Mouse (Mus musculus) CH12.LX (cell line): ENCODE data around the gene Ccdc194. TPM values are rescaled to one million over a fixed set of nuclear protein-coding genes. Genes with fewer than 3 reads are reported as not detected.

Source experiments
- DNase-seq: peaks from one replicate; pipeline ENCODE4 v3.0.0-alpha.2; 2013; ENCODE audit errors: extremely low read depth
- H3K27ac ChIP-seq: 2 replicates; pipeline ENCODE4 v1.5.1; 2012; ENCODE audit warnings: low read depth, mild to moderate bottlenecking, control low read depth, moderate library complexity; ENCODE audit not compliant: insufficient read depth
- H3K27me3 ChIP-seq: replicated peaks from 2 replicates; pipeline ENCODE3; 2012; ENCODE audit warnings: inconsistent platforms
- H3K36me3 ChIP-seq, 2 experiments: replicated peaks in 1 of 2; 2 replicates each; pipeline versions ENCODE3 to v1.6.1; 2012; ENCODE audit warnings: inconsistent platforms in 1 of 2, low read length in 1 of 2, mild to moderate bottlenecking in 1 of 2, mixed read lengths in 1 of 2, moderate library complexity in 1 of 2; ENCODE audit not compliant: control insufficient read depth in 1 of 2, insufficient read depth in 1 of 2
- H3K4me1 ChIP-seq, 2 experiments: 2 replicates each; pipeline ENCODE4 v1.6.1; 2012; ENCODE audit warnings: inconsistent platforms in 1 of 2, moderate library complexity in 1 of 2; ENCODE audit not compliant: insufficient read depth in 2 of 2, control insufficient read depth in 1 of 2
- H3K4me2 ChIP-seq: 2 replicates; pipeline ENCODE4 v1.6.1; 2012; ENCODE audit warnings: low read depth, mild to moderate bottlenecking, control low read depth; ENCODE audit not compliant: poor library complexity, insufficient read depth, severe bottlenecking
- H3K4me3 ChIP-seq, 3 experiments: fragments of 150-350 bp in 1 of 3; sonication (generic) in 1 of 3; replicated peaks in 1 of 3; 2 replicates each; pipeline versions ENCODE3 to v1.5.1; 2011 to 2012; ENCODE audit warnings: low read depth in 2 of 3, low read length in 2 of 3, mild to moderate bottlenecking in 2 of 3, moderate library complexity in 2 of 3, control low read depth in 1 of 3, improper control_type of control experiment in 1 of 3, inconsistent platforms in 1 of 3, mixed read lengths in 1 of 3; ENCODE audit not compliant: poor library complexity in 1 of 3
- H3K79me2 ChIP-seq: replicated peaks from 2 replicates; pipeline ENCODE4 v1.6.1; 2012; ENCODE audit warnings: mild to moderate bottlenecking, moderate library complexity; ENCODE audit not compliant: control insufficient read depth, poor library complexity, insufficient read depth, severe bottlenecking; ENCODE audit errors: extremely low read depth
- H3K9ac ChIP-seq: 2 replicates; pipeline ENCODE4 v1.6.1; 2012; ENCODE audit warnings: low read depth, mild to moderate bottlenecking, control low read depth, moderate library complexity; ENCODE audit not compliant: insufficient read depth
- H3K9me3 ChIP-seq: replicated peaks from 2 replicates; pipeline ENCODE3; 2012; ENCODE audit warnings: low read length, inconsistent platforms, mixed read lengths
- BHLHE40 ChIP-seq: IDR thresholded peaks from 2 replicates; pipeline ENCODE4 v1.6.1; 2011; ENCODE audit warnings: mild to moderate bottlenecking, low read depth, low read length, improper control_type of control experiment
- CTCF ChIP-seq, 2 experiments: IDR thresholded peaks in 1 of 2; conservative IDR thresholded peaks in 1 of 2; 2 replicates each; pipeline ENCODE4 v1.5.1; 2011 to 2012; ENCODE audit warnings: low read depth in 2 of 2, low read length in 2 of 2, improper control_type of control experiment in 1 of 2, inconsistent platforms in 1 of 2, mild to moderate bottlenecking in 1 of 2, moderate library complexity in 1 of 2
- MAFK ChIP-seq: IDR thresholded peaks from 2 replicates; pipeline ENCODE4 v1.6.1; 2011; ENCODE audit warnings: low read length, improper control_type of control experiment; ENCODE audit not compliant: insufficient replicate concordance
- MEF2A ChIP-seq: IDR thresholded peaks from 2 replicates; pipeline ENCODE4 v1.6.1; 2014; ENCODE audit warnings: low read depth, mild to moderate bottlenecking, inconsistent platforms, low read length, improper control_type of control experiment, borderline replicate concordance
- MYC ChIP-seq: IDR thresholded peaks from 2 replicates; pipeline ENCODE4 v1.6.1; 2011; ENCODE audit warnings: low read depth, mild to moderate bottlenecking, improper control_type of control experiment, low read length
- NELFE ChIP-seq: IDR thresholded peaks from 2 replicates; pipeline ENCODE4 v1.6.1; 2011; ENCODE audit warnings: low read depth, low read length, improper control_type of control experiment
- NRF1 ChIP-seq: IDR thresholded peaks from 2 replicates; pipeline ENCODE4 v1.6.1; 2014; ENCODE audit warnings: low read depth, mild to moderate bottlenecking, inconsistent platforms, low read length, improper control_type of control experiment, moderate library complexity
- POLR2A ChIP-seq: IDR thresholded peaks from 2 replicates; pipeline ENCODE4 v1.6.1; 2011; ENCODE audit warnings: low read depth, mild to moderate bottlenecking, improper control_type of control experiment, low read length
- RAD21 ChIP-seq: IDR thresholded peaks from 2 replicates; pipeline ENCODE4 v1.6.1; 2011; ENCODE audit warnings: low read depth, mild to moderate bottlenecking, low read length, improper control_type of control experiment, moderate library complexity
- RCOR1 ChIP-seq: conservative IDR thresholded peaks from 2 replicates; pipeline ENCODE4 v1.6.1; 2012; ENCODE audit warnings: low read depth, mild to moderate bottlenecking, inconsistent platforms, low read length, improper control_type of control experiment
- SIN3A ChIP-seq: IDR thresholded peaks from 2 replicates; pipeline ENCODE4 v1.6.1; 2012; ENCODE audit warnings: low read length, improper control_type of control experiment, inconsistent platforms
- SMC3 ChIP-seq: IDR thresholded peaks from 2 replicates; pipeline ENCODE4 v1.6.1; 2011; ENCODE audit warnings: low read depth, low read length, improper control_type of control experiment
- TCF12 ChIP-seq: IDR thresholded peaks from 2 replicates; pipeline ENCODE4 v1.6.1; 2014; ENCODE audit warnings: low read depth, mild to moderate bottlenecking, inconsistent platforms, low read length, improper control_type of control experiment
- ZC3H11A ChIP-seq: IDR thresholded peaks from 2 replicates; pipeline ENCODE4 v1.6.1; 2012; ENCODE audit warnings: low read depth, mild to moderate bottlenecking, inconsistent platforms, low read length, improper control_type of control experiment
- ZNF384 ChIP-seq: IDR thresholded peaks from 2 replicates; pipeline ENCODE4 v1.6.1; 2012; ENCODE audit warnings: low read depth, low read length, improper control_type of control experiment, inconsistent platforms
- dilution Hi-C: fragments of 300-500 bp; cut with MboI; formaldehyde crosslinking; loops from 2 replicates; pipeline ENCODE4 v1.14.3; 2020; ENCODE audit warnings: low sequenced_read_pairs; ENCODE audit not compliant: extremely low pct_unique_long_range_greater_than_20kb, extremely low pct_ligation_motif_present
- in situ Hi-C: fragments of 300-500 bp; cut with MboI; formaldehyde crosslinking; loops from 3 replicates; pipeline ENCODE4 v1.14.3; 2019; ENCODE audit warnings: low sequenced_read_pairs, low pct_ligation_motif_present, low pct_unique_long_range_greater_than_20kb, mixed read lengths
- polyA plus RNA-seq: library from polyadenylated mRNA; unstranded; fragments of >175 nt; gene quantifications from 2 replicates; pipeline ENCODE4 v1.2.1, GENCODE M21; 2012; ENCODE audit warnings: low read depth; ENCODE audit not compliant: insufficient read length
- total RNA-seq, 2 experiments: library from RNA; depleted of rRNA; stranded (reverse); fragments of 300-350 nt in 1 of 2; fragments of >200 nt in 1 of 2; gene quantifications; 2 replicates each; pipeline ENCODE4 v1.2.3; 2012 to 2014

Ccdc194 gene
- total and polyA plus RNA-seq, 3 experiments, result not detected

DNA sequence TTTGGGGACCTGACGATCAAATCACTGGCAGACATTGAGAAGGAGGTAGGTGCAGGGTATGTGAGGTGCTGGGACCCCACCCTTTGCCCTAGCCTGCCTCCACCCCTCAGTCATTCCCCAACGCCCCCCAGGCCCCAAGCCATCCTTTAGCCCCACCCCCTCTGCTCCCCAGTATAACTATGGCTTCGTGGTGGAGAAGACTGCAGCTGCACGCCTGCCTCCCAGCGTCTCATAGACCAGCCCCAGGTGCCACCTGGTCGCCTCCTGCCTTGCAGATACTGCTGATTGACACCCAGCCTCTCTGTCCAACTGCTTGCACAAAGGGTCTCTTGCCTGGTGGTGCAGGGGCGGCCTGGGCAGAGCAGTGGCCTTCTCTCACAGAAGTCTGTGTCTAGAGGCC is 22.1 kb upstream of the Ccdc194 start:
- Histone ChIP-seq H3K79me2 (peaks cover 17% of the 10 kb centered on the region), H3K27ac (no peak overlapping the region), H3K27me3 (no peaks in the 10 kb centered on the region), H3K4me2 (no peak overlapping the region), H3K36me3 (peaks cover 35 to 55% of the 10 kb centered on the region in 2 experiments), H3K9me3 (no peaks in the 10 kb centered on the region), H3K4me3 (no peak overlapping the region), H3K9ac (no peak overlapping the region), H3K4me1 (peaks cover 9% of the 10 kb centered on the region in 2 experiments; a peak in 3 of 4 replicates)
- no peak for TF ChIP-seq NRF1
- in situ Hi-C loops (no loop called here), dilution Hi-C loops (no loop called here)
- no peak for DNase-seq

GRCm38 (mm10) chr8:71545053-71545452 is 19.5 kb upstream of the Ccdc194 start:
- no peak for TF ChIP-seq MEF2A
- TF ChIP-seq TCF12, result no peak
- no peak for TF ChIP-seq MYC
- TF ChIP-seq POLR2A, result no peak
- TF ChIP-seq RAD21, result no peak
- TF ChIP-seq RCOR1, result no peak
- no peak for TF ChIP-seq NELFE
- TF ChIP-seq MAFK, result no peak
- no peak for TF ChIP-seq CTCF (conservative IDR thresholded peaks at IDR 0.05 in 1 of 2, IDR thresholded peaks at IDR 0.05 in 1 of 2; ENCODE audit: low read depth in 2 of 2, low read length in 2 of 2)
- no peak for TF ChIP-seq SMC3
- no peak for TF ChIP-seq ZC3H11A
- no peak for TF ChIP-seq SIN3A
- no peaks in the 10 kb centered on the region for H3K27me3 ChIP-seq
- H3K9me3 ChIP-seq, result no peaks in the 10 kb centered on the region
- dilution Hi-C loops (no loop called here), in situ Hi-C loops (no loop called here)
- no peak overlapping the region for H3K9ac ChIP-seq
- no peak for DNase-seq
- H3K4me3 ChIP-seq, result no peak overlapping the region
- peaks cover 9 to 22% of the 10 kb centered on the region in 2 experiments; a peak in 3 of 4 replicates for H3K4me1 ChIP-seq
- H3K4me2 ChIP-seq, result no peak overlapping the region
- H3K27ac ChIP-seq, result no peak overlapping the region
- peaks cover 17% of the 10 kb centered on the region for H3K79me2 ChIP-seq
- H3K36me3 ChIP-seq, result peaks cover 35 to 54% of the 10 kb centered on the region in 2 experiments

- no peak for TF ChIP-seq POLR2A
- TF ChIP-seq ZNF384, result no peak
- TF ChIP-seq BHLHE40, result no peak
- no peak for TF ChIP-seq NELFE
- H3K27ac ChIP-seq, result no peak overlapping the region
- H3K9ac ChIP-seq, result peak overlapping the region; percentile 72; the same call in 1 of the 2 replicates
- DNase-seq, result no peak
- peaks cover 34 to 47% of the 10 kb centered on the region in 2 experiments for H3K36me3 ChIP-seq
- H3K79me2 ChIP-seq, result peaks cover 17% of the 10 kb centered on the region
- peaks cover 9 to 26% of the 10 kb centered on the region in 2 experiments; a peak in 3 of 4 replicates for H3K4me1 ChIP-seq
- dilution Hi-C loops (no loop called here), in situ Hi-C loops (no loop called here)
- peak overlapping the region; percentile 79 to 98 (median 80) for H3K4me3 ChIP-seq
- H3K9me3 ChIP-seq, result no peaks in the 10 kb centered on the region
- peak overlapping the region; percentile 65; the same call in 1 of the 2 replicates for H3K4me2 ChIP-seq
- H3K27me3 ChIP-seq, result no peaks in the 10 kb centered on the region
Observed at GRCm38 (mm10) chr8:71543755-71544154, 18.2 kb upstream of the Ccdc194 start.
